Mouse (Mus musculus): ENCODE measurements at regions not wholly inside any gene's neighbourhood (a gene's known extent, or its start where the extent isn't known, plus 50 kb on each side); places are given as distances from the start of the nearest gene placed in this dataset.

- no peak for DNase-seq
Measured at GRCm38 (mm10) chr4:106185745-106186501, 130.1 kb upstream of the Usp24 start.

- no peak for DNase-seq
Measured at GRCm38 (mm10) chr4:106186684-106187083, 129.3 kb upstream of the Usp24 start.

- no peak for DNase-seq
Measured at GRCm38 (mm10) chr4:106190248-106190647, 125.8 kb upstream of the Usp24 start.

- no peak for DNase-seq
Measured at GRCm38 (mm10) chr4:106191331-106191730, 124.7 kb upstream of the Usp24 start.

GRCm38 (mm10) chr4:106191843-106192242 is 124.2 kb upstream of the Usp24 start:
- DNase-seq = no peak

GRCm38 (mm10) chr4:106193204-106193945 is 122.6 kb upstream of the Usp24 start:
- no peak for DNase-seq

GRCm38 (mm10) chr4:106195497-106196166 is 120.4 kb upstream of the Usp24 start:
- DNase-seq = no peak

GRCm38 (mm10) chr4:106199833-106200232 is 116.2 kb upstream of the Usp24 start:
- DNase-seq = peak; percentile 64

- no peak for DNase-seq
Measured at GRCm38 (mm10) chr4:106200241-106200640, 115.8 kb upstream of the Usp24 start.

GRCm38 (mm10) chr4:106202554-106202953 is 113.5 kb upstream of the Usp24 start:
- no peak for DNase-seq

GRCm38 (mm10) chr4:106205200-106205599 is 110.8 kb upstream of the Usp24 start:
- no peak for DNase-seq

- no peak for DNase-seq
Measured at GRCm38 (mm10) chr4:106206023-106206422, 110.0 kb upstream of the Usp24 start.

- DNase-seq = no peak
Measured at GRCm38 (mm10) chr4:106209465-106209864, 106.5 kb upstream of the Usp24 start.

- no peak for DNase-seq
Measured at GRCm38 (mm10) chr4:106209975-106210374, 106.0 kb upstream of the Usp24 start.

- DNase-seq = no peak
Measured at GRCm38 (mm10) chr4:106214170-106214569, 101.8 kb upstream of the Usp24 start.

GRCm38 (mm10) chr4:106220621-106221020 is 95.4 kb upstream of the Usp24 start:
- DNase-seq = no peak

GRCm38 (mm10) chr4:106225184-106225862 is 90.7 kb upstream of the Usp24 start:
- peak; percentile 39 for DNase-seq

- no peak for DNase-seq
Measured at GRCm38 (mm10) chr4:106227428-106227827, 88.6 kb upstream of the Usp24 start.

GRCm38 (mm10) chr4:106228534-106228933 is 87.5 kb upstream of the Usp24 start:
- peak; percentile 71 for DNase-seq

- no peak for DNase-seq
Measured at GRCm38 (mm10) chr4:106229526-106229925, 86.5 kb upstream of the Usp24 start.

GRCm38 (mm10) chr4:106232499-106232970 is 83.5 kb upstream of the Usp24 start:
- DNase-seq = peak; percentile 71

GRCm38 (mm10) chr4:106244384-106244819 is 71.6 kb upstream of the Usp24 start:
- no peak for DNase-seq

Data from right cerebral cortex, adult 18-20 months (tissue).